Mouse (Mus musculus) E14TG2a.4 (cell line): ENCODE data around the gene Slc12a7.

Experiments used
- CTCF ChIP-seq: conservative IDR thresholded peaks from 2 replicates; pipeline ENCODE4 v1.5.1; 2014; ENCODE audit warnings: low read length
- NANOG ChIP-seq: IDR thresholded peaks from 2 replicates; pipeline ENCODE4 v1.6.1; 2014; ENCODE audit warnings: borderline replicate concordance, low read length, mixed read lengths
- POU5F1 ChIP-seq: IDR thresholded peaks from 2 replicates; pipeline ENCODE4 v1.6.1; 2014; ENCODE audit warnings: low read length, borderline replicate concordance

- no peak for TF ChIP-seq CTCF
- TF ChIP-seq NANOG, result no peak
- no peak for TF ChIP-seq POU5F1
These were observed 31.4 kb downstream of the Slc12a7 start for GRCm38 (mm10) chr13:73764256-73764775.
